10 mouse cellular contexts compared by ENCODE assay signal in genomic region chr2:157092024-157092423, GRCm38 (mm10). TPM values are rescaled to one million over a fixed set of nuclear protein-coding genes. Genes with fewer than 3 reads are reported as not detected.
DNase-seq lines count a peak whose midpoint lies in the region; ATAC-seq and TF ChIP-seq lines count a peak whose summit lies in the region.
"Had no signal": no experiment of that assay in that cellular context is flagged by ENCODE, and none has a peak within 500 bp of the region (broad histone marks: within the 10 kb centered on the region; RNA-seq: fewer than 3 reads in every experiment).

No protein-coding gene starts in this region.

- H3K4me2 ChIP-seq in forebrain, embryonic 16.5 days (ENCODE audit: low read length), result no peak overlapping the region
- H3K4me2 ChIP-seq: liver, embryonic 13.5 days had no signal

- no peak for TF ChIP-seq CTCF in gastrocnemius, adult 2 months (IDR thresholded peaks at IDR 0.05)

- H3K27ac ChIP-seq in gastrocnemius, adult 2 months, result no peak overlapping the region; the same call in 1 of the 2 replicates
- no peak overlapping the region for H3K27ac ChIP-seq in forebrain, embryonic 16.5 days (ENCODE audit: low read length)
- H3K27ac ChIP-seq: liver, embryonic 13.5 days had no signal

- H3K9me3 ChIP-seq in forebrain, embryonic 16.5 days (ENCODE audit: control insufficient read depth, low read length), result no peaks in the 10 kb centered on the region
- H3K9me3 ChIP-seq: liver, embryonic 13.5 days had no signal

- intact Hi-C loops in gastrocnemius, adult 2 months (cut with DNase I), result loop anchor here (10.0 kb wide), 1 partner anchor 187 kb away; no protein-coding TSS in a partner anchor
- intact Hi-C loops in gastrocnemius, postnatal 36 days (cut with DNase I), result loop anchor here (5.0 kb wide), 3 partner anchors 40 to 280 kb away; no protein-coding TSS in a partner anchor

- 26% methylated on average over 8 of the region's 8 CpGs for WGBS in forebrain, embryonic 16.5 days

- no peaks in the 10 kb centered on the region for H3K27me3 ChIP-seq in forebrain, embryonic 16.5 days (replicated peaks; ENCODE audit: control insufficient read depth, insufficient read depth, low read length)

- DNase-seq in gastrocnemius, adult 2 months, result peak; percentile 59
- DNase-seq in gastrocnemius, postnatal 36 days, result no peak
- DNase-seq in layer of hippocampus, adult 11-12 months (ENCODE audit: low spot score), result peak; percentile 35
- no peak for DNase-seq in layer of hippocampus, adult 9-10 months (ENCODE audit: low spot score)
- peak; percentile 48 to 54 for DNase-seq in layer of hippocampus, postnatal 36 days
- no peak for DNase-seq in ovary, adult 18-20 months (ENCODE audit: low spot score)
- DNase-seq: liver, embryonic 13.5 days had no signal

- H3K36me3 ChIP-seq in forebrain, embryonic 16.5 days (ENCODE audit: control insufficient read depth, insufficient read depth), result no peaks in the 10 kb centered on the region
- H3K36me3 ChIP-seq: liver, embryonic 13.5 days had no signal

- ATAC-seq in forebrain, embryonic 16.5 days, result peak; percentile 82
- ATAC-seq in megakaryocyte, adult 5-6 weeks (ENCODE audit: poor library complexity, severe bottlenecking), result no peak

- H3K4me3 ChIP-seq in gastrocnemius, adult 2 months, result no peak overlapping the region
- no peak overlapping the region for H3K4me3 ChIP-seq in forebrain, embryonic 16.5 days (replicated peaks; ENCODE audit: low read length)
- H3K4me3 ChIP-seq: liver, embryonic 13.5 days had no signal

- H3K9ac ChIP-seq in forebrain, embryonic 16.5 days (replicated peaks; ENCODE audit: low read depth, low read length), result no peak overlapping the region
- H3K9ac ChIP-seq: liver, embryonic 13.5 days had no signal

- peaks cover 7% of the 10 kb centered on the region for H3K4me1 ChIP-seq in forebrain, embryonic 16.5 days (replicated peaks; ENCODE audit: control insufficient read depth, insufficient read depth, low read length)
- H3K4me1 ChIP-seq: liver, embryonic 13.5 days had no signal

RNA-seq across cellular contexts. Expression of gene Tldc2, which starts 5.2 kb away (rescaled TPM):
- not detected for total RNA-seq in gastrocnemius, adult 2 months (2021)
- not detected for total RNA-seq in gastrocnemius, postnatal 36 days (2021)
- not detected in 2 replicates for polyA plus RNA-seq in forebrain, embryonic 16.5 days (2015; fragmentation: Nextera tagmentation; extraction: Ambion mirVana)
- not detected for total RNA-seq in layer of hippocampus, postnatal 36 days (2021)
- not detected in 2 replicates for total RNA-seq in megakaryocyte, adult 5-6 weeks (2015)
- not detected in 2 replicates for total RNA-seq in megakaryocyte, adult 5-6 weeks (2017)
- polyA plus RNA-seq: liver, embryonic 13.5 days; thymus, postnatal 0 days had no signal

RNA-seq across cellular contexts. Expression of gene Soga1, which starts 13.0 kb away (rescaled TPM):
- total RNA-seq in gastrocnemius, adult 2 months (2021), result 1 to 10 TPM; 2.8 to 4.5 TPM
- 1 to 10 TPM; 3.9 to 4.1 TPM for total RNA-seq in gastrocnemius, postnatal 36 days (2021)
- 4.7 and 5.8 TPM in 2 replicates for polyA plus RNA-seq in forebrain, embryonic 16.5 days (2015; fragmentation: Nextera tagmentation; extraction: Ambion mirVana)
- 10 to 100 TPM; 37.4 to 37.6 TPM for total RNA-seq in layer of hippocampus, postnatal 36 days (2021)
- 1.1 and 1.3 TPM in 2 replicates for total RNA-seq in megakaryocyte, adult 5-6 weeks (2015)
- total RNA-seq in megakaryocyte, adult 5-6 weeks (2017), result 1.6 and 1.7 TPM in 2 replicates

RNA-seq across cellular contexts. Expression of gene Samhd1, which starts 43.0 kb away (rescaled TPM):
- total RNA-seq in gastrocnemius, adult 2 months (2021), result 10 to 100 TPM; 15.1 to 15.8 TPM
- total RNA-seq in gastrocnemius, postnatal 36 days (2021), result 10 to 100 TPM; 12.9 to 13.2 TPM
- polyA plus RNA-seq in forebrain, embryonic 16.5 days (2015; fragmentation: Nextera tagmentation; extraction: Ambion mirVana), result 10.2 and 11.0 TPM in 2 replicates
- 10 to 100 TPM; 15.8 to 16.0 TPM for total RNA-seq in layer of hippocampus, postnatal 36 days (2021)
- 730 and 815 TPM in 2 replicates for total RNA-seq in megakaryocyte, adult 5-6 weeks (2015)
- total RNA-seq in megakaryocyte, adult 5-6 weeks (2017), result 599 and 677 TPM in 2 replicates

Comparison
In these comparisons a context has a peak if more than half of its experiments do, and no peak if none do; other contexts are left out.
1. DNase-seq: peak in gastrocnemius, adult 2 months (single experiment), layer of hippocampus, adult 11-12 months (single experiment) and layer of hippocampus, postnatal 36 days (2 of 2); none in gastrocnemius, postnatal 36 days (0 of 2), layer of hippocampus, adult 9-10 months (single experiment) and ovary, adult 18-20 months (single experiment).
2. RNA of gene Soga1, which starts 13.0 kb away (total RNA-seq): 37.4 to 37.6 TPM in layer of hippocampus, postnatal 36 days; 2.8 to 4.5 TPM in gastrocnemius, adult 2 months, 3.9 to 4.1 TPM in gastrocnemius, postnatal 36 days and 1.1 to 1.7 TPM in megakaryocyte, adult 5-6 weeks; every median in the first group is over 4 times any median in the second.
3. RNA of gene Samhd1, which starts 43.0 kb away (total RNA-seq): 599 to 815 TPM in megakaryocyte, adult 5-6 weeks; 15.8 to 16.0 TPM in layer of hippocampus, postnatal 36 days, 15.1 to 15.8 TPM in gastrocnemius, adult 2 months and 12.9 to 13.2 TPM in gastrocnemius, postnatal 36 days; every median in the first group is over 10 times any median in the second.